Mouse (Mus musculus) liver, embryonic 16.5 days (tissue): ENCODE data around the gene Sntg2. TPM values are rescaled to one million over a fixed set of nuclear protein-coding genes. Genes with fewer than 3 reads are reported as not detected.

ENCODE experiments used
- ATAC-seq: fragments of 200-750 bp; cut with Nextera tagmentation; 2 replicates; pipeline ENCODE4 v1.8.0; 2017; ENCODE audit warnings: low read depth, mild to moderate bottlenecking, moderate number of reproducible peaks, moderate library complexity
- H3K27ac ChIP-seq: fragments of 300-500 bp; sonication (generic); 2 replicates; pipeline ENCODE4 v1.5.1; 2014; ENCODE audit warnings: mild to moderate bottlenecking, low read length
- H3K27me3 ChIP-seq: fragments of 300-500 bp; sonication (generic); 2 replicates; pipeline ENCODE4 v1.6.1; 2014; ENCODE audit warnings: low read depth, low read length, mixed read lengths; ENCODE audit not compliant: control insufficient read depth, insufficient read depth
- H3K36me3 ChIP-seq: fragments of 300-500 bp; sonication (generic); 2 replicates; pipeline ENCODE4 v1.6.1; 2014; ENCODE audit warnings: mild to moderate bottlenecking; ENCODE audit not compliant: control insufficient read depth, insufficient read depth
- H3K4me1 ChIP-seq: fragments of 300-500 bp; sonication (generic); 2 replicates; pipeline ENCODE4 v1.6.1; 2014; ENCODE audit warnings: low read depth, low read length, mixed read lengths; ENCODE audit not compliant: control insufficient read depth
- H3K4me2 ChIP-seq: fragments of 300-500 bp; sonication (generic); 2 replicates; pipeline ENCODE4 v1.6.1; 2014; ENCODE audit warnings: low read depth, low read length, mixed read lengths
- H3K4me3 ChIP-seq: fragments of 300-500 bp; sonication (generic); 2 replicates; pipeline ENCODE4 v1.5.1; 2014; ENCODE audit warnings: low read depth, mild to moderate bottlenecking, low read length
- H3K9ac ChIP-seq: fragments of 300-500 bp; sonication (generic); 2 replicates; pipeline ENCODE4 v1.6.1; 2014; ENCODE audit warnings: low read depth, low read length
- H3K9me3 ChIP-seq: fragments of 300-500 bp; sonication (generic); replicated peaks from 2 replicates; pipeline ENCODE4 v1.6.1; 2016; ENCODE audit warnings: low read length; ENCODE audit not compliant: control insufficient read depth
- WGBS: fragments of 180-500 bp; shearing (Covaris S2); extraction: QIAGEN DNeasy Blood & Tissue Kit; methylation state at CpG from one replicate; pipeline ENCODE4 v1.1.7; 2014; ENCODE audit not compliant: insufficient replicate concordance; 5-methylcytosine and 5-hydroxymethylcytosine counted together
- polyA plus RNA-seq: library from polyadenylated mRNA; unstranded; fragments of >200 nt; fragmentation: Nextera tagmentation; extraction: Ambion mirVana; gene quantifications from 2 replicates; pipeline ENCODE4 v1.2.1, GENCODE M21; 2015

The Sntg2 gene
- polyA plus RNA-seq, 1 experiment from 2014 or later, result 0.59 TPM

- H3K4me2 ChIP-seq, result no peak overlapping the region
- H3K36me3 ChIP-seq, result no peaks in the 10 kb centered on the region
- no peaks in the 10 kb centered on the region for H3K9me3 ChIP-seq
- no peaks in the 10 kb centered on the region for H3K4me1 ChIP-seq
- no peak for ATAC-seq
- no peaks in the 10 kb centered on the region for H3K27me3 ChIP-seq
- no peak overlapping the region for H3K9ac ChIP-seq
- H3K4me3 ChIP-seq, result no peak overlapping the region
- 54% methylated on average over 2 of the region's 2 CpGs for WGBS
- H3K27ac ChIP-seq, result no peak overlapping the region
Observed at GRCm38 (mm10) chr12:30234940-30235339, 138.2 kb downstream of the Sntg2 start.

- Histone ChIP-seq H3K36me3 (no peaks in the 10 kb centered on the region), H3K4me2 (no peak overlapping the region), H3K9me3 (no peaks in the 10 kb centered on the region), H3K27ac (no peak overlapping the region), H3K4me1 (no peaks in the 10 kb centered on the region), H3K9ac (no peak overlapping the region), H3K4me3 (no peak overlapping the region), H3K27me3 (no peaks in the 10 kb centered on the region)
- WGBS, result 88% methylated on average over 4 of the region's 4 CpGs
- no peak for ATAC-seq
Observed at GRCm38 (mm10) chr12:30228004-30228403, 145.2 kb downstream of the Sntg2 start.

- Histone ChIP-seq H3K4me2 (no peak overlapping the region), H3K27ac (no peak overlapping the region), H3K4me1 (no peaks in the 10 kb centered on the region), H3K9ac (no peak overlapping the region), H3K27me3 (no peaks in the 10 kb centered on the region), H3K36me3 (no peaks in the 10 kb centered on the region), H3K9me3 (no peaks in the 10 kb centered on the region), H3K4me3 (no peak overlapping the region)
- ATAC-seq, result no peak
- 64% methylated on average over 5 of the region's 5 CpGs for WGBS
Observed at GRCm38 (mm10) chr12:30226247-30226646, 146.9 kb downstream of the Sntg2 start.

- Histone ChIP-seq H3K4me3 (no peak overlapping the region), H3K4me1 (no peaks in the 10 kb centered on the region), H3K36me3 (no peaks in the 10 kb centered on the region), H3K27ac (no peak overlapping the region), H3K4me2 (no peak overlapping the region), H3K9me3 (no peaks in the 10 kb centered on the region), H3K27me3 (no peaks in the 10 kb centered on the region), H3K9ac (no peak overlapping the region)
- ATAC-seq, result no peak
- 54% methylated on average over 6 of the region's 6 CpGs for WGBS
Observed at GRCm38 (mm10) chr12:30216762-30217441, 156.3 kb downstream of the Sntg2 start.

GRCm38 (mm10) chr12:30214761-30215160, 158.4 kb downstream of the Sntg2 start:
- no peaks in the 10 kb centered on the region for H3K9me3 ChIP-seq
- WGBS, result 55% methylated on average over 2 of the region's 2 CpGs
- no peaks in the 10 kb centered on the region for H3K4me1 ChIP-seq
- H3K36me3 ChIP-seq, result no peaks in the 10 kb centered on the region
- no peak overlapping the region for H3K9ac ChIP-seq
- no peak overlapping the region for H3K27ac ChIP-seq
- H3K4me3 ChIP-seq, result no peak overlapping the region
- H3K27me3 ChIP-seq, result no peaks in the 10 kb centered on the region
- H3K4me2 ChIP-seq, result no peak overlapping the region
- no peak for ATAC-seq

- Histone ChIP-seq H3K27me3 (no peaks in the 10 kb centered on the region), H3K4me2 (no peak overlapping the region), H3K9me3 (no peaks in the 10 kb centered on the region), H3K4me3 (no peak overlapping the region), H3K4me1 (no peaks in the 10 kb centered on the region), H3K27ac (no peak overlapping the region), H3K36me3 (no peaks in the 10 kb centered on the region), H3K9ac (no peak overlapping the region)
- WGBS, result 55% methylated on average over 2 of the region's 2 CpGs
- ATAC-seq, result no peak
Observed at GRCm38 (mm10) chr12:30210388-30210787, 162.8 kb downstream of the Sntg2 start.

- Histone ChIP-seq H3K4me3 (no peak overlapping the region), H3K27me3 (no peaks in the 10 kb centered on the region), H3K4me1 (no peaks in the 10 kb centered on the region), H3K9me3 (no peaks in the 10 kb centered on the region), H3K36me3 (no peaks in the 10 kb centered on the region), H3K9ac (no peak overlapping the region), H3K4me2 (no peak overlapping the region), H3K27ac (no peak overlapping the region)
- WGBS, result 45% methylated on average over 2 of the region's 2 CpGs
- no peak for ATAC-seq
Observed at GRCm38 (mm10) chr12:30208527-30208926, 164.6 kb downstream of the Sntg2 start.

GRCm38 (mm10) chr12:30208087-30208486, 165.1 kb downstream of the Sntg2 start:
- Histone ChIP-seq H3K4me3 (no peak overlapping the region), H3K9me3 (no peaks in the 10 kb centered on the region), H3K27me3 (no peaks in the 10 kb centered on the region), H3K36me3 (no peaks in the 10 kb centered on the region), H3K27ac (no peak overlapping the region), H3K4me1 (no peaks in the 10 kb centered on the region), H3K4me2 (no peak overlapping the region), H3K9ac (no peak overlapping the region)
- 56% methylated on average over 5 of the region's 5 CpGs for WGBS
- ATAC-seq, result no peak

- Histone ChIP-seq H3K4me1 (no peaks in the 10 kb centered on the region), H3K4me3 (no peak overlapping the region), H3K27ac (no peak overlapping the region), H3K36me3 (no peaks in the 10 kb centered on the region), H3K4me2 (no peak overlapping the region), H3K9me3 (no peaks in the 10 kb centered on the region), H3K27me3 (no peaks in the 10 kb centered on the region), H3K9ac (no peak overlapping the region)
- ATAC-seq, result no peak
- 29% methylated on average over 4 of the region's 4 CpGs for WGBS
Observed at GRCm38 (mm10) chr12:30204457-30204856, 168.7 kb downstream of the Sntg2 start.
